Mouse (Mus musculus) heart, postnatal 36 days (tissue): Measurements from ENCODE around the gene Ptpru. TPM values are rescaled to one million over a fixed set of nuclear protein-coding genes. Genes with fewer than 3 reads are reported as not detected.

Experiments used
- DNase-seq, 2 experiments: peaks; one replicate each; pipeline ENCODE4 v3.0.0; 2021 to 2022
- intact Hi-C: fragments of 180-260 bp; cut with DNase I; formaldehyde crosslinking; loops from one replicate; pipeline ENCODE4 v1.15.1; 2025
- total RNA-seq, 2 experiments: library from RNA; stranded (reverse); gene quantifications; 2 replicates each; pipeline ENCODE4 v1.2.3; 2021

Ptpru gene
- total RNA-seq = 1 to 10 TPM; 4.3 to 5.9 TPM

DNA sequence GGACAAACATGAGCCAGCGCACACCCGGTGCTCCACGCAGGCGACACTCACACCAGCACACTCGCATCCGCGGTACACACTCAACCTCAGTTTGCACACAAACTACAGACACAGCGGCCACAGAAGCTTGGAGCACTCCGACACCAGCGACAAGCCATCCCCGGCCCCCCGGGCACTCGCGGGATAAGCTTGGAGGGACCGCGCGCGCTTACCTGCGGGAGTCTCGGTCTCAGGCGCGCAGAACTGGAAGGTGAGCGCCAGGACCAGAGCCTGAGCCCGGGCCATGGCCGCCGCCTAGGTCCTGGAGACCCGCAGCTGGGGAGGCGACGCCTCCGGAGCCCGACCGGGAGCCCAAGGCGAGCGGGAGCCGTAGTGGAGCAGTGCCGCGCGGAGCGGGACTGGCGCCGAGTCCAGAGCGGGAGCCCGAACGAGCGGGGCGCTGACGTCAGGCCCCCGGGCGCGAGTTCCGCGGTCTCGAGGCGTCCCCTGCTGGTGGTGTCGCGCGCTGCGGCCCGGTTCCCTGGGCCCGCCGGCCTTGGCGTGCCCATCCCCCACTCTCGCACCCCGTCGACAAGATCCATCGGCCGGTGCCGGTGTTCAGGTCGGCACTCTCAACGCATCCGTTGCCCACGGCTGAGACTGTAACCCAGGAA lies at the start of gene Ptpru:
TSS of gene Ptpru (minus strand) at position 417 of the 653 bp plus-strand sequence.
- intact Hi-C loops = loop anchor here (1.0 to 10.0 kb wide), 6 partner anchors 54 to 878 kb away; no protein-coding TSS in a partner anchor
- peak; percentile 97 to 99 for DNase-seq

DNA sequence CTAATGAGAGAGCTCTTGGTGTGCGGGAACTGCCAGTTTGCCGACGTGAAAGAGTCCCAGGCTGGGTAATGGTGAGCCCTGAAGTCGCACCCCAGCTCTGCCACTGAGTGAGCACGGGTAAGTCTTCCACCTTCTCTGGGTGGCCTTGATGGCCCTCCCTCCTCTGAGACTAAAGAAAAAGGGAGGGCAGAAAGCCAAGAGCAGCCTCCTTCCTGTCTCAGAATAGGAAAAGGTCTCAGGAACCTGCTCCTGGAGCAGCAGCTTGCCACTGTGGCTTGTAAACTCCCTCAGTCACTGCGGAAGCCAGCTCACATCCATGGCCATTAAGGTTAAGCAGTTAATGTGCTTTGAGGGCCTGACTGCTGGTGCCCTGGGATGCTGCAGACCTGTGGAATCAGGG lies 47.3 kb upstream of the Ptpru start:
- intact Hi-C loops = no loop called here
- peak in 1 of 2 experiments; percentile 22 for DNase-seq

DNA sequence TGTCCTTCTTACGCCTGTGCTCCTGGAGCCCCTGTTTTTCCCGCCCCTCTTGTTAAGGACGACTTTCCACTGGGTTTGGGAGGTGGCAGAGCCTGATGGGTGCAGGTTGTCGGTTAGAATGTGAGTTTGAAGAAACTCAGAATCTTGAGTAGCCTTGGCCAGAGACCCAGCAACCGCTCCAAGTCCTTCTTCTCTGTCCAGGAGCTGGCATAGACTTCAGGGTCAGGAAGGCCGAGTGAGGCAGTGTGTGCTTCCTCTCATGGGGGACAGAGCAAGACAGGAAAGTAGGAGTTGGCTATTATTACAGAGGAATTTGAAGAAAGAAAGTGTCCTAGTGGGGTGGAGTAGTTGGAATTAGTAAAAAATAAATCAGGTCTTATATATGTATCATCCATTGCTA lies 45.5 kb upstream of the Ptpru start:
- peak in 1 of 2 experiments; percentile 18 for DNase-seq
- intact Hi-C loops = no loop called here

DNA sequence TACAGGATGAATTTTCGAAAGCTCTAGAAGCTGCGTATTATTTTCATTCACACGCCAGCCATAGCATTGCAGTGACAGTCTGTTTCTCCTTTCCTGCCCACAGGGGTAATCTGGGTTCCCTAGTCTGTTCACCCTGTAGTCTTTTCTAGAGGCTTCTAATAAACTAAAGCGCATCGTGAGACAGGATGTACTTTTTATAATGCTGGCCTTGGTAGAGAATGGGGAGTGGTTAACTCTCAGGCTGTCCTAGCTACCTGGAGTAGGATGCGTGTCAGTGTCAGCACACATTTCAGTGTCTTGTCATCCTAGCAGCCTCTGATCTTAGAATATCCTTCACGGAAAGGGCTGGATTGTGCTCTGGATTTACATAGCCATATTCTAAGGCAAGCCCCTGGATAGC lies 43.2 kb upstream of the Ptpru start:
- intact Hi-C loops = no loop called here
- no peak for DNase-seq

DNA sequence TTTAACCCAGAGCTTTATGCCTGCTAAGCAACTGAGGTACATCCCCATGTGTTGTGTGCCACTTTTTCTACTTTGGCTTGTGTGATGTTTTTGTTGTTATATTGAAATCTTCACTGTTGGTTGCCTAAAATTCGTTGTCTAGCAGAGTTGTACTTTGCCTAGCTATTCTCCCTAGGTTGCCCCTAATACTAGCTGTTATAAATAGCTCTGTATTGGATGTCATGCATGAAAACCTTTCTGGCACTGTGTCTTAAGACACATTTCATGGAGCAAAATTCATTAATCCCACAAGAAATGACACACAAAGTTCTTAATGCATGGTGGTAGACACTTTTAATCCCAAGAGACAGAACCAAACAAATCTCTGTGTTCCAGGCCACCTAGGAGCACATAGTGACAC lies 41.6 kb upstream of the Ptpru start:
- intact Hi-C loops = no loop called here
- no peak for DNase-seq

DNA sequence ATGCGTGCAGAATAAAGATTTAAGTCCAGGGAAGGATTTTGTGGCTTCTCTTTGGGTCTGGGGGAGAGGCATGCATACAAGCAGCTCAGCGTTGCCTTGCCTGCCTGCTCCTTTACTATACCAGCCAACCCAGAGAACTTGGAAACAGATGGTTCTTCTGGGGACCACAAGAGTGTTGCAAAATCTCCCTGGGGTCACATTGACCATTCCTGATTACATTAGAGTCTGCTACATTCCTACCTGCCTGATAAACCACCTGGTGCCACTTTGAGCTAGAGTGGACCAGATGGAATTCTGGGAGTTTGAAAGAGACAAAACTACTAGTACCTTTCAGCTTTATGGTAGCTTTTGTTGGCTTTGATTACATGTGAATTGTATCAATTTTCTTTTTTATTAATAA lies 38.7 kb upstream of the Ptpru start:
- intact Hi-C loops = no loop called here
- no peak for DNase-seq

DNA sequence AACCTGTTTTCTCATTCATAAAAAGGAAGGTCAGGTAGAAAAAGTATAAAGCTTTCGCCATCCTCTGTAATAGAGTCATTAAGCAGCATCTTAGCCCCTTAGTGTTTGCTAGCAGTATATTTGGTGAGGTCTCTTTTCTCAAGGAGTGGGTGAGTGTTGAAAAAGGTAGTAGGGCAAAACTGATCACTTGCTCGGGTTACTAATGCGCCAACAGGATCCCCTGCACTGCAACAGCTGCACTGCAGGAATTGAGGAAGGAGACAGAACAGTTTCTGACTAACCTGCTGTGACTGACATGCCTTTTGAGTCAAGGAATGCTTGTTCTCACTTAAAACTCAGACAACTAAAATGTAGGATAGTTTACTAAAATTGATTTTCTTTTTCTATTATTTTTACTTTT lies 37.2 kb upstream of the Ptpru start:
- DNase-seq = no peak
- intact Hi-C loops = no loop called here

DNA sequence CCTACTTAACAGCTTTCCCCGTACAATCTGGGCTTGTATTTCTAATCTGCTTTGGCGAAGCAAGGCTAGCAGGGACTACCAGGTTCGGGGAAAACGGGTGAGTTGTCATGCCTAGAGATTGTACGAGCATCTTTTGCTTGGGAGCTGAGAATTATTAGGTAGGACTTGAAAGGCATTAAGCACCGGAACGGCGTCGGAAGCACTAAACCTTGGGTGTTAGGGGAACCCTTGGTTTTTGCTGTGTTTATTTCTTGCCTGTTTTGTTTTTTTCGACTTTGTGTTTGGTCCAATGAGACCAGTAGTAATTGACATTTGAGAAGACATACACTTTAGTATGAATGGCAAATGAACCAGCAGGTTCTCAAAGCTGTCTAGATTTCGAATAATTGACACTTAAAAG lies 36.5 kb upstream of the Ptpru start:
- DNase-seq = no peak
- intact Hi-C loops = loop anchor here (5.0 kb wide), 1 partner anchor 38 kb away; no protein-coding TSS in a partner anchor

DNA sequence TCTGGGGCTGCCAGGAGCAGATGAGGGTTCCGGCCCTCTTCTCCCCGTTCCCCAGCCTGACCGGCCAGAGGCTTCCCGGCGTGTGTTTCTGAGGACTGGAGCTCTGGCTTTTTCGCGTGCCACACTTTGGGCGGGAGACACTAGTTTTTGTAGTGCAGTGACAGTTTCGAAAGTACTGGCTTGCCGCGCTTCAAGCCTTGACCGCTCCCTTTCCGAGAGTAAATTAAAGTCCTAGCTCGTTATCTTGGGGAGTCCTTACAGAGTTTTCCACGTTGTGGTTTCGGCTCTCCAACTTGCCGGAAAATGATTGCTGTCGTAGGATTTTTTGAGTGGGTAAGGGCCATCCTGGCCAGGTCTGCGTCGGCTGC lies 36.1 kb upstream of the Ptpru start:
- DNase-seq = no peak
- intact Hi-C loops = loop anchor here (5.0 kb wide), 1 partner anchor 38 kb away; no protein-coding TSS in a partner anchor

DNA sequence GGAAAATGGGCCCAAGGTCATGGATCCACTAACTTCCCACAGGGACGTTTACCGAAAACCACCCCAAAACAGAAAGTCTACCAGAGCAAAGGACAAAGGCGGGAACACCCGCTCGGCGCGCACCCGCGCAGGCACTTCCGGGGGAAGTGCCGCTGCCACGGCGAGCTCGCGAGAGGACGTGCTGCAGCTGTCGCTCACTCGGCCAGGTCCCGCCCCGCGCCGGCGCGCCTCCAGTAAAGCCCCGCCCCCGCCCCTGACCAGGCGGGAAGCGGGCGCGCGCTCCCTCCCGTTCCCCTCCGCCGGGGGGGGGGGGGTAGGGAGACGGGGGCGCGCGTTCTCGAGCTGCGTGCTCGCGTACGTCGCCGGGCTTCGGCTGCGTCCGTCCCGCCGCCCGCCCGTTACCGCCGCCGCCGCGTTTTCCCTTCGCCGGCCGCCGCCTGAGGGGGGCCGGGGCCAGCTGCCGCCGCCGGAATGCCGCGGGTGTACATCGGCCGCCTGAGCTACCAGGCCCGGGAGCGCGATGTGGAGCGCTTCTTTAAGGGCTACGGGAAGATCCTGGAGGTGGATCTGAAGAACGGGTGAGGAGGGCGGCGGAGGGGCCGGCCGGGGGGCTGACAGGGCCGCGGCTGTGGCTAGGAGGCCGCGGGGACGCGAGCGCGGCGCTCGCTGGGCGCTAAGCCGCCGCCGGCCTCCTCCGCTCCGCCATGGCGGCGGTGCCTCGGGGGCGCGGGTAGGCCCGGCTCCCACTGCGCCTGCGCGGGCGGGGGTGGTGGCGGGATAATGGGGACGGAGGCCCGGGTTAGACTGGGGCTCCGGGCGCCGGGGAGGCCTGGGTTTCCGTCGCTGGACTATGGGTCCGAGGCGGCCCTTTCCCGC lies 35.4 kb upstream of the Ptpru start, which contains the start of gene Srsf4:
TSS of gene Srsf4 (plus strand) at position 325 of the 876 bp plus-strand sequence.
- peak; percentile 90 to 92 for DNase-seq
- intact Hi-C loops = loop anchor here (5.0 kb wide), 1 partner anchor 39 kb away; no protein-coding TSS in a partner anchor

DNA sequence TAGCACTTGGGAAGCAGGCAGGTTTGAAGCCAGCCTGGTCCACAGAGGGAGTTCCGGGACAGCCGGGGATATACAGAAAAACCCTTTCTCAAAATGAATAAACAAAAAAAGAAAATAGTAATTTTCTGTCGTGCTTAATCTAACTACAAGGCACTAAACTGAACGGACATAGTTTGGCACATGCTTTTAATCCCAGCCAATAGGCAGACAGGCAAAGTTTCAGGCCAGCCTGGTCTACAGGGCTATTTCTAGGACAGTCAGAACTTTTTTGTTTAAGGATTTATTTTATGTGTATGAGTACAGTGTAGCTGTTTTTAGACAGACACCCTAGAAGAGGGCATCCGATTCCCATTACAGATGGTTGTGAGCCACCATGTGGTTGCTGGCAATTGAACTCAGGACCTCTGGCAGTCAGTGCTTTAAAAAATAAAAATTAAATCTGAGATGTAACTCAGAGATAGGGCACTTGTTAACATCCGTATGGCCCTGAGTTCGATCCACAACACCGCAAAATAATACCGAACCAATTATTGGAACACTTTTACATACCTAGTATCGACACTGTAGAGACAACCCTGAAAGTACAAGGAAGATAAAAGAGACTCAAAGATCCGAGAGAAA lies 34.7 kb upstream of the Ptpru start:
- no peak for DNase-seq
- intact Hi-C loops = loop anchor here (5.0 kb wide), 1 partner anchor 40 kb away; no protein-coding TSS in a partner anchor

DNA sequence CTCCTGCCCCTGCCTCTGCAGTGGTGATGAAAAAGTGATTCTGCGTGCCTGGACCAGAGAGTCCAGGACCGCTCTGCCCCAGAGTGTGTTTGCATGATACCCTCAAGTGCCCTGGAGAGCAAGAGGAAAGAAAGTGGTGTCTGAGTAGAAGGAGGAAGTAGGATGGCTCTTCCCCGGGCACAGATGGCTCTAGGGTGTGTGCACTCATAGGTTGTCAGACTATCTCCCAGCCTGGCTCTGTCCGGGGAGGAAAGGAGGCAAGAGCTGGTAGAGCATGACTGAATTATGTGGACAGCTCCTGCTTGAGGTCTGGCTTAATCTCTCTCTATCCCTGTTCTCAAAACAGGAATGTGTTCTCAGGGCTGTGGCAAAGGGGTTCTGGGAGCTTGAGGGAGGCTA lies 23.3 kb upstream of the Ptpru start:
- no peak for DNase-seq
- intact Hi-C loops = loop anchor here (2.0 to 10.0 kb wide), 3 partner anchors 107 to 313 kb away; no protein-coding TSS in a partner anchor

DNA sequence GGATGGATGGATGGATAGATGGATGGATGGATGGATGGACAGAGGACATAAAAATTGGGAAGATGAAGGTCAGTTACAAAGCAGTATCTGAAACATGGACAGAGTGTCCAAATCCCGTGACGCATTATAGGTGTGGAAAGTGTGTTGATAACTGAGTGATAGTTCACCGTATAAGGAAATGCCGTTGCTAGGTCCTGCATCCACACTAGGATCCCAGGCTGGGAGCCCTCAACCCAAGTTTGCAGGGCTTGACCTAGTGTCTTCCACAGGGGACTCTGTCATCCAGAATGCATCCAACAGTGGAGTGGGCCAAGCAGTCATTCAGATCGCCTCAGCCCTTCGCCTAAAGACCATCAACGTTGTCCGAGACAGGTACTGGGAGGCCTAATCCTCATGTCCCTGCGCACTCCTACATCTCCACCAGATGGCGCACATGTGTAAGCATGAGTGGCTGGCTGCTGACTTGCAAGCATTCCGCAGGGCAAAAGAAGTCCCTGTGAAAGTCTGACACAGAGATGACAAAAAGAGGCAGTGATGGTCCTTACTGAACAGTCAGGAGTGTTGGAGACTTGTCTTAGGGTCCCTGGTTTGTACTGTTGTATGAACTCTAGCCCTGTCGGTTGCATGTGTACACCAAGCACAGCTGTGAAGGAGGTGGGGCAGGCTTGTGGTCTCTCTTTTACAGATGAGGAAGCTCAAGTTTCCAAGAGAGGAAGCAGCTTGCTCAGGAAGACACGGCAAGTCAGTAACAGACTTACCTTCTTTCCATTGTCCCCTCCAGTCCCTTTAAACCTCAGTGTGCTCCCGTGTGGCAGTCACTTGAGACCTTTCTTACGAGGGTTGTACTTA lies 22.6 kb upstream of the Ptpru start:
- intact Hi-C loops = loop anchor here (1.0 to 10.0 kb wide), 5 partner anchors 56 to 314 kb away; no protein-coding TSS in a partner anchor
- peak; percentile 83 to 84 for DNase-seq

DNA sequence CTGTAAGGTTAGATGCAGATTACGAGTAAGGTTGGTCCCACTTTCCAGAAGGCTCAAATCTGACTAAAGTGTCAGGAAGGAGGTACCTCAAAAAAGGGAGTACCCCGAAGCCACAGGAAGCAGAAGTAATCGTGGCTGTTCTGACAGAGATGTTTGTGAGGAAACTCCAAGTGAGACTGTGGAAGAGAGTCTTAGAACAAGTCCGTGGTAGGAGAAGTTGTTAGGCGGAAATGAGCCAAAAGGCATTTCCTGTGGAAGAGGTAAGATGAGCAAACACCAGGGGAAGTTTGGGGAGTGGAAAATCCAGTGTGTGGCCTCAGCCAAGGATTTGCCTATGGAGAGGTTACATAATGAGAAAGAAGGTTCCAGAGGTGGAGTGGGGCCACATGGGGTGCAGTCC lies 16.9 kb upstream of the Ptpru start:
- intact Hi-C loops = no loop called here
- no peak for DNase-seq

DNA sequence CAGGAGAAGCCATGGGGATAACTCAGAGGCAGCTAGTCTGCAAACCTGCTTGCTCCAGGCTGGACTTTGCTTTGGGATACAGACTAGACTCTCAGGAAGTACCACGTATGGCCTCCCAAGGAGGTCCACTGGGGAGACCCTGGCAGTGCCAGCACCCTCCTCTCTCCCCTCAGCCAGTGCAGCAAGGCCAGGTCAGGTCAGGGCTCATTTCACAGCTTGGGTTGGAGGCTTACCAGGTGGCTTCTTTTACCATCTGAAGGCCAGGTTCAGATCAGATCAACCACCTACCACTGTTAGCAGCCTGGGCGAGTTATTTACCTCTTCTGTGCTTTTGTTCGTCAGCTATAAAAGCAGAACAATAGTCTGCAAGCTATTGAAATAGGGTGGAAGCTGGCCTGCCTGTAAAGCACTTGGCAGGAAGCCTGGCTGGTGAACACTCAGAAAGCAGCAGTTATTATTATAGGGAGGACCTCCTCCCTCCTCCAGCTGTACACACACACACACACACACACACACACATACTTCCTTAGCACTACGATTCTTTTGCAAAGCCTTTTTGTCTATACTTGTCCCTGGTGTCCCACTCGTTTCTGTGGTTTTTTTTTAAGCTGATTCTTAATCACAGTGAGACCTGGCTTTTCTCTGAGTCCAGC lies 12.0 kb upstream of the Ptpru start:
- intact Hi-C loops = no loop called here
- peak; percentile 45 to 53 for DNase-seq

DNA sequence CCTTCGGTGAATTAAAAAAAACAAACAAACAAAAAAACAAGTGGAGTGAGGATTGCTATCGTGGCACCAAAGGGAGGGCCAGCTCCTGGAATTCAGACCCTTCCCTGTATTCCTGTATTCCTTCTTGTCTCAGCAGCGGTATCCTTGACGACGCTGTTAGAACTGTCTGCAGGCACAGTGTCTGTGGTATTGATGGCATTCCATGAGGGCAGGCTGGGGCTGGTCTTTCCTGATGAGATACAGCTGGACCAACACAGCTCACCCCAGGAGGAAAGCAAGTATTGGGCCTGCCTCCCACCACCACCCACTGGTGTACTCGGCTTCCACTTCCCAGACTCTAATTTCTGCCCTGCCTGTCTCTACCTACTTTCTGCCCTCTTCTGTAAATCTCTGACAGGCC lies 10.0 kb upstream of the Ptpru start:
- intact Hi-C loops = no loop called here
- no peak for DNase-seq

DNA sequence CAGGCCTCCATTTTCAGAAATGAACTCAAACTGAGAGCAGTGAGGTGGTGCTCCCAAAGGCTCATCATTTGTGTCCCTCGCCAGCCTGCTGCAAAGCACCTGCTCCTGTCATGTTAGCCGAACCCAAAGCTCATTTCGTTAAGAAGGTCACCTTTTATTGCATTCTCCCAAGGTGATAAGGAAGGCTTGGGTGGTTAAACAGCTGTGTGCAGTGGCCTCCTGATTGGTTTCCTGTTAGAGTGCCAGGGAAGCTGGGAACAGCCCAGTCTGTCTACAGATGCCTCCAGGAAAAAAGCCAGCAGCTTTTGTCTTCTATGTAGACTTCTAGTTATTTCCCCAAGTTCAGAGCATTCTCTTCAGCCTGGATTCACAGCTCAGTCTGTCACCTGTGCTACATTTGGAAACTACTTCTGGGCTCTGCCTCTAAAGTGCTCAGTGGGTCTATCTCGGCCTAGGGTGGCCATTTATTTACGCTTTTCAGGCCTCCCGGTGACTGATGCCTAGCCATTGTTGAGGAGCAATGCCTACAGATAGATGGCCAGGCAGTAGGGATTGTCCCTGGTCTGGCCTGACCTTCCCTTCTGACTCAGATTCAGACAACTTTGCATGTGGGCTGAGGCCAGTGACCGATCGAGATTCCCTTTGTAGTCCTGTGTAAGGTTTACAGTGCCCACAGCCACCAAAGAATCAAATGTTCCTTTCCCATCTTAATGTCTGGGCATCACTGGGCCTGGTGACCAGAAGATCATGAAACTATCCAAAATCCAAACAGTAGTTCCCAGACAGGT lies 8.1 kb upstream of the Ptpru start:
- intact Hi-C loops = no loop called here
- DNase-seq = no peak

DNA sequence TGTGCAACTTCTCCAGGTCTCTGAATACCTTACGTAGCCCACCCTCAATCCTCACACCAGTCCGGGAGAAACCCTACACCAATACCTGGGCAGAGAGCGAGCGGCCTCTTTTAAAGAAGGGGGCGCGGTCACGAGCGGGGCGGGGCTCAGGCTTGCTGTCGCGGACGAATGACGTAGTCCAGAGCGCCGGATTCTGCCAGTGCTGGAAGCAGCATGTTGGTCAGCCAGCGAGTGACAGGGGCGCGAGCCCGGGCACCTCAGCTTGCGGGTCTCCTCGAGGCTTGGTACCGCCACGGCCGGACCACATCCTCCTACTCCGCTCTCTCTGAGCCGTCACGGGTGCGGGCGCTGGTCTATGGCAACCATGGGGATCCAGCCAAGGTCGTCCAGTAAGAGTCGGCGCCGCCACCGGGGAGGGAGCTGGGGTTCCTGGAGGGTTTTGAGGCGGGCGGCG lies 5.2 kb upstream of the Ptpru start, which contains the start of gene Mecr:
TSS of gene Mecr (plus strand) at position 181 of the 454 bp plus-strand sequence.
- intact Hi-C loops = no loop called here

More for the DNA sequence above, 5.2 kb upstream of the Ptpru start, which contains the start of gene Mecr:
- DNase-seq = peak; percentile 91 to 95
